Mouse (Mus musculus) gastrocnemius, postnatal 14 days (tissue): ENCODE data around the gene Katnal1. TPM values are rescaled to one million over a fixed set of nuclear protein-coding genes. Genes with fewer than 3 reads are reported as not detected.

Experiments used
- DNase-seq: peaks from one replicate; pipeline ENCODE4 v3.0.0; 2021; ENCODE audit warnings: mixed read lengths
- intact Hi-C: fragments of 180-260 bp; cut with DNase I; formaldehyde crosslinking; loops from one replicate; pipeline ENCODE4 v1.15.1; 2025; ENCODE audit warnings: low total_unique reads
- total RNA-seq, 2 experiments: library from RNA; stranded (reverse); gene quantifications; 2 replicates each; pipeline ENCODE4 v1.2.3; 2021

Katnal1 gene
- total RNA-seq, 2 experiments from 2014 or later, result 3.7 to 3.9 TPM

DNA sequence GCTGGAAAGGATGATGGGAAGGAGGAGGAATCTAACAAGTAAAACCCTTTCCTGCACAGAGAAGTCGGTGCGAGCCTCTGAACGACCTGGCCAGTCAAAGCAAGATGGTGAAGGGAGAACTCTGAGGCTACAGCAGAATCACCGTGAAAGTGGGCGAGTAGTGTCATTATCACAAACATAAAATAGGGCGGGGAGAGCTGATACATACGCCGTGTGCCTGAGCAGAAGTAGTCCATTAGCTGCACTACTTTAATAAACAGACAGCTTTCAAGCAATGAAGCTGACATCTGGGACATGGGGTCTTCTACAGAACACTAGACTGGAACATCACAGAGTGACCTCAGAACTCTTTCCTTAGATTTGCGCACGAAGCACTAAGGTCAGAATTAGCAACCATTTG lies 32.6 kb downstream of the Katnal1 start:
- DNase-seq, result no peak
- intact Hi-C loops, result no loop called here

DNA sequence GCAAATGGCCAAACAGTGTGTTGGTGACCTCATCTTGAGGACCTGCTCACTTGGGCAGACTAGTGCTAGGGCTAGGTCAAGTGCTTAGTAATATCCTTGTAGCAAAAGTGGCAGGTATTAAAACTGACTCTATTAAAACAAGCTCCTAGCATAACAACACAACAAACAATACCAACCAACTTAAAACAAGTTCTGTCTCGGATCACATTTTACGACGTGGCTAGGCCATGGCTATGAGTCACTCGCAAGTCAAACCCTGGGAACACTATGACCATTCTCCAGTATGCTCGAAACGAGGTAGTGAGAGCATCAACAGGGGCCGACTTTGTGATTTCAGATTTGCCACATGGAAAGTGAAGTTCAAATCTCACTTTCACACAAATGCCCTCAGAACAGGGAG lies 33.3 kb downstream of the Katnal1 start:
- intact Hi-C loops, result no loop called here
- no peak for DNase-seq

DNA sequence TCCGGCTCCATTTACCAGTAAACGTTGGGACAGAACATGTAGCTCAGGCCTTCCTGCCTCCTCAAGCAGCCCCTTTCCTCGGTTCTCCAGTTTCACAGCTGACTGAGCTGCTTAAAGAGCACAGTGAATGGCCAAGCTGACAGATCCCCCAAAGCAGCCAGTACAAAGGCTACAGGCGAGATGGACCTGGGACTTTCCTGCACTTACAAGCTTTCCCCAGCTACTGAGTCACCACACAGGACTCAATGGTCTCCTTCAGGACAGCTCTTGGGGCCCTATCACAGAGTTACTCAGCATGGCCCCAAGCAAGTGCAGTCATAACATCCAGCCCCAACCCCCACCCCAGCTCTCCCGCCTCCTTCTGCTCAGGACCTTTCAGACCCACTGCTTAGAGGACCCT lies 34.1 kb downstream of the Katnal1 start:
- DNase-seq, result no peak
- intact Hi-C loops, result no loop called here

- DNase-seq, result no peak
- intact Hi-C loops, result no loop called here
These were observed 38.9 kb downstream of the Katnal1 start for GRCm38 (mm10) chr5:148890237-148890636.

- intact Hi-C loops, result no loop called here
- no peak for DNase-seq
These were observed 41.1 kb downstream of the Katnal1 start for GRCm38 (mm10) chr5:148888032-148888431.

DNA sequence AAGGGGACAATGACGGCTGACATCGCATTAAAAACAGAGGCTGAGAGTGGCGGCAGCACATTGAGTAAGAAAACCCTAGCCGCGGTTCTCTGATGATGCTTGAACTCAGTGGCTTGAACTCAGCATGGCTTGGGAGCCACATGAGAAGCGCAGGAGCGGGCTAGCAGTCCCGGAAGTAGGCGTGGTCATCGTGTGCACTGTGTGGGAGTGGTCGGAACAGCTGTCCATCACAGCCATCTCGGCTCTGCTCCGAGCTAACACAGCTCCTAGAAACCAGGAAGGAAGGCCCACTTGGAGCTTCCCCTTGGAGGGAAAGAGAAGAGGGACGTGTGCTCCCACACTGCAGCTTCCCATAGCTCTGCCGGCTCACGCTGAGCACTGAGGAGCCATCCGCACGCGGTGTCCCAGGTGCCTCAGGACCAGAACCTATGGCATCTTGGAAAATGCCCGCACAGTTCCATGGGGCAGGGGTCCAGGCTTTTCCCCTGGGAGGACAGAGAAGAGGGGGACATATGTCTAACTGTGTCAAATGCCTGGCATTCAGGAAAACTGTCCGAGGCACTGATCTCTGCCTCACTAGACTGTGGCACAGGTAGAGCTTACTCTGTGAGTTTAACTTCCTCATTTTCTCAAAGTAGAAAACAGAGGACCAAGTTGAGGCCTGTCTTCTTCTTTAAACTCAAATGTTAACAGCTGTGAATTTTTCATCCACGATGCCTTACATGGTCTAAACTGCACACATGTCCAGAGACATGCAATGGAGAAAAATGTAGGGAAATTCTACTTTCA lies 43.1 kb downstream of the Katnal1 start:
- intact Hi-C loops, result no loop called here
- DNase-seq, result no peak

DNA sequence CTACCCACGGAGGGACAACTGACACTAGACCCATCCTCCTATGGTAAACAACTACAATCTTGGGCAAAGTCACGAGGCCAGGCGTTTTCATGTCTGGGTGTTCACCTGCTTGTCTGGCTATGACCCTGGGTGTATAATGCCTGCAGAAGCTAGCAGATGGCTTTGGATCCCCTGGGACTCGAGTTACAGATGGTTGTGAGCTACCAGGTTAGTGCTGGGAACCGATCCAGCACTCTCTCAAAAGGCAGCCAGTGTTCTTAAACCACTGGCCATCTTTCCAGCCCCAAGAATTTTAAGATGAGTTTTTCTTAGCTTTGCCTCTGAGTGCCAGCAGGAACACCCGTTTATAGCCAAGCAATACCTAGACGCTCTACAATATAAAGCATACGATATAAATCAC lies 45.4 kb downstream of the Katnal1 start:
- DNase-seq, result no peak

GRCm38 (mm10) chr5:148879218-148879617 lies 49.9 kb downstream of the Katnal1 start:
- intact Hi-C loops, result no loop called here
- DNase-seq, result no peak

More for the DNA sequence above, 45.4 kb downstream of the Katnal1 start:
- intact Hi-C loops, result no loop called here

DNA sequence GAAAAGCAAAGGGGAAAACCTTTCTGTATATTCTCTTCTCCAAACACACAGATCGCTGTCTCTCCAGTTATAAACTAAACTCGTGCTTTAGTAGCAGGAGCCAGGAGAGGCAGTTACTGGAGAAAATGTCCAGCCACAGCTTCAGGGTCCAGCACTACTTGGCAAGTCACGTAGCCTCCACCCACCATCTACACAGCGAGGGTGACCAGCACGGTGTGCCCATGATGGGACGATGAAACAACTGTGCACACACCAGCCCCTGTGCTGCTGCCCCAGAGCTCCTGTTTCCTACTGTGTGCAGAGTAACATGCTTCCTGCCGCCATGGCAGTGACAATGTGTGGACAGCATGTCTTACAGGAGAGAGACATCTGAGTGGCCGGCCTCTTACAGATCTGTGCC lies 56.0 kb downstream of the Katnal1 start:
- intact Hi-C loops, result no loop called here
- no peak for DNase-seq

- intact Hi-C loops, result no loop called here
- no peak for DNase-seq
These were observed 59.5 kb downstream of the Katnal1 start for GRCm38 (mm10) chr5:148869583-148869982.

DNA sequence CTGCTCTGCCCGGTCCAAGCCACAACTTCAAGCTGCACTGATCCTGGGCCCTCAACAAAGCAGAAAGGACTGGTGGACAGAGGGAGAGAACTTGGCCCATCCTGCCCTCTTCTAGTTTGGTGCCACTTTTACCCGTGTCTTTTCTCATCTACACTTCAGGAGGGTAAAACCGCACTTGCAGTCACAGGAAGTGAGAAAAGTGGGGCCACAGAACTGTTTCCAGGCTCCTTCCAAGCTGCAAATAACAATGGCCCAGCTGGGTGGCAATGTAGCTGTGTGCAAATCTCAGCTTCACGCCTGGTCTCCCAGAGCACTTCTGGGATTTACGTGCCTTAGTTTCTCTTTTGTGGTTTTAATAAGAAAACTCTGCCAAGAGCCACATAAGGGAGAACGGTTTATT lies 61.4 kb downstream of the Katnal1 start:
- intact Hi-C loops, result no loop called here
- DNase-seq, result no peak

- intact Hi-C loops, result no loop called here
- DNase-seq, result no peak
These were observed 61.9 kb downstream of the Katnal1 start for GRCm38 (mm10) chr5:148867171-148867570.

DNA sequence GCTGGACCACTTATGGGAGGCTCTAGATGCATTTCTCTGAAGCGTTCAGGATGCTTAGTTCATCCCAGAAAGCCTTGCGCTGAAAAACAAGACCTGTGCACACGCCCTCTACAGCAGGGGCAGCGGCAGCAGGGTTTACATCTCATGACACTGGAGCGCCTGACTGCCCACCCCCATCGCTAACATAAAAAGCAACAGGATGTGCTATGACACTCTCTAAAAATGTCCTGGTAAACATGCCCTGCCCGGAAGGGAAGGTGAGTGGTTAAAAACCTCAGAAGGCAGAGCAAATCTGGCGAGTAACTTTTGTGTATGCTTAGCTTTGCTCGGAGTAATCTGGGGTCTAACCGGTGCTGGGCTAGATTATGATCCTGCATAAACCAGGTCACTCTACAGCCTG lies 62.5 kb downstream of the Katnal1 start:
- DNase-seq, result no peak
- intact Hi-C loops, result no loop called here

DNA sequence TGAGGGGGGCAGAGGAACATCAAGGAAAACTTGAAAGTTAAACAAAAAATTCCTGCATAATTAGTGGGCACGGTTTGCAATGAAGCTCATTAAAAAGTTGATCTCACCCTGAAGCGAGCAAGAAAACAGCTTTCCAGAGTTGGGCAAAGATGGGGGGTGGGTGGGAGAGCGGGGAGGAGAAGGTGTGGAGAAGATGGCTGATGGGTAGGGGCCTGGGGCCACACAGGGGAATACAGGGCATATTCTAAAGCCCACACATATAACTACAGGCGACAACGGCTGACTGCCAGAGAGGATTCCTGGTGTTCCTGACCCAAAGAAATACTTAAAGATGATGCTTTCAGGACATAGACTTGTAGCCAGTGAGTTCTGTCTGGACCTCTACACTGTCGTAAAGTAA lies 65.7 kb downstream of the Katnal1 start:
- intact Hi-C loops, result no loop called here
- no peak for DNase-seq

GRCm38 (mm10) chr5:148862853-148863252 lies 66.3 kb downstream of the Katnal1 start:
- DNase-seq, result no peak
- intact Hi-C loops, result no loop called here

DNA sequence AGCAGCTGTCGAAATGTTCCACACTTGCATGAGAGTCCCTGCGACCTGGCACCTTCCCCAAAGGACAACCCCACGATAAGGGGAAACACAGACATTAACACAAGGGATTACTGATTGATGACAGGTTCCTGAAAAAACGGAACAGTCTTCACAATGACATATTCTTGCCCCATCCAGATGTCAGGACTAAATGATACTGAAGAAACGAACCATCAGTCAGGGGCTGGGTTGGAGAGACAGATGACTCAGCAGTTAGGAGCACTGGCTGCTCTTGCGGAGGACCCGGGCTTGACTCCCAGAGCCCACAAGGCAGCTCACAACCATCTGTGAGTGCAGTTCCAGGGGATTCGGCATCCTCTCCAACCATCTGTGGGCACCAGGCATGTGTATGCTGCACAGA lies 67.0 kb downstream of the Katnal1 start:
- intact Hi-C loops, result no loop called here
- DNase-seq, result no peak

DNA sequence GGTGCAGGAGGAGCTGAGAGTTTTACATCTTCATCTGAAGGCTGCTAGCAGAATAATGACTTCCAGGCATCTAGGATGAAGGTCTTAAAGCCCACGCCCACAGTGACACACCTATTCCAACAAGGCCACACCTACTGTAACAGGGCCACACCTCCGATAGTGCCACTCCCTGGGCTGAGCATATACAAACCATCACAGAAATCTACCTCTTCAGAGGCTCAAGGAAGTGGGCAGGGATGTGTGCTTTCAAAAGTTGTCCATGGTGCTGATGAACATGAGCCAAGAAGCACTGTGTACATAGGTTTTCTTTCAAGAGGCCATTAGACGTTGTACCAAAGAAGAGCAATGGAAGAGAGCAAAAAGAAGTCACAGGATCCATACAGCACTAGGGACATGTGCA lies 71.6 kb downstream of the Katnal1 start:
- intact Hi-C loops, result no loop called here
- no peak for DNase-seq

DNA sequence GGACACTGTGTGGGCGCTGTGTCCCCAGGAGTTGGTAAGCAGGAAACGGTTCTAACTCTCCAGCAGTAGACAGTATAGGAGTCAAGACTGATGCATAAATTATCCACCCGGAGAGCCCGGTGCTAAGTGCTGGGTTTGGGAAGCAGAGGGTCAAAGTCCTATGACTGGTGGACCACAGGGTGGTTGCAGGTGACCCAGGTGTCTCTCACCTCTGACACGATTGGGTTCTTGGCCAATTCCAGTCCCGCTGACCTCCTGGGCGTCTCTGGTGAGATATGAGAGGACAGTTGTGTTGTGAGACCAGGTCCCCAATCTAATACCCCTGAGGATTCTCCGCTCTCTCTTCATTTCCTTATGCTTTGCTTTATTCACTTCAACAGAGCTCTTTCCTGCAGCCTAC lies 74.1 kb downstream of the Katnal1 start:
- intact Hi-C loops, result no loop called here

DNA sequence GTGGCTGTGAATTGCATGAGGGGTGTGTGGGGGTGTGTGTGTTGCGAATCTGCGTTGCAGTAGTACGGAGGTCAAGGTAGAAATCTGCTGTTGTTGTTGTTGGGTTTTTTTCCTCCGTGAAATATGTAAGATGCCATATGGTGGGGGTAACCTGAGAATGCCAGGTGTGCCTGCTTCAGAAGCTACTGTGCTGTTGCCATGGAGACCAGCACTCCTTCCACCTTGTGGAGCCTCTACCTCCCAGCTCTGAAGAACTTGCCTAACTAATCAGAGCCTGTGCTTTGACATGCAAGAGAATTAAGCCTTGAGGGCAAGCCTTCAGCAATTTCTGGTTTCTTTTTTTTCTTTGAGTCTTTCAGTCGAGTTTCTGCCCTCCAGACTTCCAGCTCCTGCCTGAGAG lies 75.0 kb downstream of the Katnal1 start:
- intact Hi-C loops, result no loop called here
- no peak for DNase-seq

More for the DNA sequence above, 74.1 kb downstream of the Katnal1 start:
- no peak for DNase-seq

- DNase-seq, result no peak
- intact Hi-C loops, result no loop called here
These were observed 79.6 kb downstream of the Katnal1 start for GRCm38 (mm10) chr5:148849516-148849915.

GRCm38 (mm10) chr5:148847032-148847431 lies 82.1 kb downstream of the Katnal1 start:
- intact Hi-C loops, result no loop called here

GRCm38 (mm10) chr5:148837069-148837468 lies 92.1 kb downstream of the Katnal1 start:
- no peak for DNase-seq
- intact Hi-C loops, result no loop called here

More at GRCm38 (mm10) chr5:148847032-148847431, 82.1 kb downstream of the Katnal1 start:
- no peak for DNase-seq
